Mouse (Mus musculus): Measurements from ENCODE around the gene Gm20696. TPM values are rescaled to one million over a fixed set of nuclear protein-coding genes. Genes with fewer than 3 reads are reported as not detected.

Gene Gm20696
- polyA plus RNA-seq, 1 experiment: 1.7 TPM

DNA sequence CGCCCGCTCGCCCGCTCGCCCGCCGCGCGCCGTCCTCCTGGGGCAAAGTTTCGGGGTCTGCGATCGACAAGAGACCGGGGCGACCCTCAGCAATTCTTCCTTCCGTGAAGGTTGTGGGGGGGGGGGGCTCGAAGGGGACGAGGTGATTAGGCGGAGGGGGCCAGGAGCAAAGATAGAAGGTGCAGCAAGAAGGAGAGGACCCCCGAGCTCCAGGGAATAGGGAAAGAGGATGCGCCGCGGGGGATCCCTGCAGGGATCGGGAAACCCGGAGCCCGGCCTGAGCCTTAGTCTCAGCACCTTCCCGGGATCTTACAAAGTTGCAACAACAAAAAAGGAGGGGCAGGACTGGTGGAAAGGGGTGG is 145.9 kb downstream of the Gm20696 start:
- WGBS: 1% methylated on average over 26 of the region's 27 CpGs
- Histone ChIP-seq H3K36me3 (ENCODE audit: control insufficient read depth, insufficient read depth, low read length) (no peaks in the 10 kb centered on the region), H3K27ac (ENCODE audit: insufficient read depth, low read length) (no peak overlapping the region), H3K4me3 (ENCODE audit: extremely low read depth, insufficient read depth, insufficient read length) (peak overlapping the region; percentile 88), H3K4me1 (ENCODE audit: control insufficient read depth, insufficient read depth, insufficient read length) (peaks cover 3% of the 10 kb centered on the region; the same call in 1 of the 2 replicates), H3K27me3 (ENCODE audit: control insufficient read depth, insufficient read depth, low read length) (peaks cover 14% of the 10 kb centered on the region)
- no peak for TF ChIP-seq POLR2A (IDR thresholded peaks at IDR 0.05; ENCODE audit: low read depth, low read length)
- no peak for TF ChIP-seq CTCF (IDR thresholded peaks at IDR 0.05; ENCODE audit: extremely low read depth, insufficient read depth, insufficient read length, insufficient replicate concordance)
- no peak for DNase-seq (ENCODE audit: low read depth in 1 of 2, low spot score in 2 of 2)

- TF ChIP-seq CTCF (IDR thresholded peaks at IDR 0.05; ENCODE audit: extremely low read depth, insufficient read depth, insufficient read length, insufficient replicate concordance) (no peak), POLR2A (IDR thresholded peaks at IDR 0.05; ENCODE audit: low read depth, low read length) (no peak)
- peak in 1 of 2 experiments; percentile 15 for DNase-seq (ENCODE audit: low read depth in 1 of 2, low spot score in 2 of 2)
- Histone ChIP-seq H3K4me1 (ENCODE audit: control insufficient read depth, insufficient read depth, insufficient read length) (peaks cover 3% of the 10 kb centered on the region; the same call in 1 of the 2 replicates), H3K4me3 (ENCODE audit: extremely low read depth, insufficient read depth, insufficient read length) (peak overlapping the region; percentile 88), H3K27me3 (ENCODE audit: control insufficient read depth, insufficient read depth, low read length) (peaks cover 14% of the 10 kb centered on the region), H3K36me3 (ENCODE audit: control insufficient read depth, insufficient read depth, low read length) (no peaks in the 10 kb centered on the region), H3K27ac (ENCODE audit: insufficient read depth, low read length) (no peak overlapping the region)
- WGBS: 10% methylated on average over 35 of the region's 38 CpGs
Observed at GRCm38 (mm10) chr6:99519806-99520675, 146.6 kb downstream of the Gm20696 start.

GRCm38 (mm10) chr6:99519052-99519451 is 147.5 kb downstream of the Gm20696 start:
- peaks cover 14% of the 10 kb centered on the region for H3K27me3 ChIP-seq (ENCODE audit: control insufficient read depth, insufficient read depth, low read length)
- H3K4me3 ChIP-seq (ENCODE audit: extremely low read depth, insufficient read depth, insufficient read length): no peak overlapping the region
- peaks cover 3% of the 10 kb centered on the region; the same call in 1 of the 2 replicates for H3K4me1 ChIP-seq (ENCODE audit: control insufficient read depth, insufficient read depth, insufficient read length)
- TF ChIP-seq CTCF (IDR thresholded peaks at IDR 0.05; ENCODE audit: extremely low read depth, insufficient read depth, insufficient read length, insufficient replicate concordance) (no peak), POLR2A (IDR thresholded peaks at IDR 0.05; ENCODE audit: low read depth, low read length) (no peak)
- WGBS: 49% methylated on average over 4 of the region's 4 CpGs
- no peak overlapping the region for H3K27ac ChIP-seq (ENCODE audit: insufficient read depth, low read length)
- no peaks in the 10 kb centered on the region for H3K36me3 ChIP-seq (ENCODE audit: control insufficient read depth, insufficient read depth, low read length)
- DNase-seq (ENCODE audit: low read depth in 1 of 2, low spot score in 2 of 2): no peak

DNA sequence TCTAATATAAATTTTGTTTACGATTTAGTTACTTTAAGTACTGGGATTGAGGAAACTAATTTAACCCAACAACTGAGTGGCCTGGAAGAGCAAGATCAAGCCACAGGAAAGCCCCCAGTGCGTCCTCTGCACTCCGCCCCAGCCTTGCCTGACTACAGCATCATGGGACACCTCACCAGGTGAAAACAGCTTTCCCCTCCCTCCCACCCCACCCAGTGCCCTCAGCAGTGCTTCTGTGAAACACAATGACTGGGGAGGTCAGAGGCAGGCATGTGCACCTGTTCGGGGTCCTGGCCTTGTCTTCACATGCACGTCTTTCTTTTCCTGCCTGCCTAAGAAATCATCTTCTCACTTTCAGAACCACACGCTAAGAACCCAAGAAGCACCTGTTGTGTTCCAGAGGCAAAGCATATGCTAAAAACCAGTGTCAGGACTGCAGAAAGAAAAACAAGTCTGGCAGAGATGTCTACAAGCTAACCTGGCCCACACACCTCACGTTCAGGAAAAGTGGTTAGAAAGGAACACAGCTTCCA is 150.9 kb downstream of the Gm20696 start:
- 83% methylated on average over 7 of the region's 7 CpGs for WGBS
- Histone ChIP-seq H3K4me3 (ENCODE audit: extremely low read depth, insufficient read depth, insufficient read length) (no peak overlapping the region), H3K36me3 (ENCODE audit: control insufficient read depth, insufficient read depth, low read length) (no peaks in the 10 kb centered on the region), H3K27ac (ENCODE audit: insufficient read depth, low read length) (no peak overlapping the region), H3K27me3 (ENCODE audit: control insufficient read depth, insufficient read depth, low read length) (peaks cover 4% of the 10 kb centered on the region; the same call in 1 of the 2 replicates), H3K4me1 (ENCODE audit: control insufficient read depth, insufficient read depth, insufficient read length) (no peaks in the 10 kb centered on the region)
- no peak for DNase-seq (ENCODE audit: low read depth in 1 of 2, low spot score in 2 of 2)
- TF ChIP-seq POLR2A (IDR thresholded peaks at IDR 0.05; ENCODE audit: low read depth, low read length) (no peak), CTCF (IDR thresholded peaks at IDR 0.05; ENCODE audit: extremely low read depth, insufficient read depth, insufficient read length, insufficient replicate concordance) (no peak)

GRCm38 (mm10) chr6:99511862-99512261 is 154.7 kb downstream of the Gm20696 start:
- no peak overlapping the region for H3K27ac ChIP-seq (ENCODE audit: insufficient read depth, low read length)
- H3K27me3 ChIP-seq (ENCODE audit: control insufficient read depth, insufficient read depth, low read length): no peaks in the 10 kb centered on the region
- H3K4me1 ChIP-seq (ENCODE audit: control insufficient read depth, insufficient read depth, insufficient read length): no peaks in the 10 kb centered on the region
- no peak overlapping the region for H3K4me3 ChIP-seq (ENCODE audit: extremely low read depth, insufficient read depth, insufficient read length)
- TF ChIP-seq POLR2A (IDR thresholded peaks at IDR 0.05; ENCODE audit: low read depth, low read length): no peak
- no peak for TF ChIP-seq CTCF (IDR thresholded peaks at IDR 0.05; ENCODE audit: extremely low read depth, insufficient read depth, insufficient read length, insufficient replicate concordance)
- WGBS: 90% methylated on average over 6 of the region's 6 CpGs
- DNase-seq (ENCODE audit: low read depth in 1 of 2, low spot score in 2 of 2): no peak
- H3K36me3 ChIP-seq (ENCODE audit: control insufficient read depth, insufficient read depth, low read length): no peaks in the 10 kb centered on the region

DNA sequence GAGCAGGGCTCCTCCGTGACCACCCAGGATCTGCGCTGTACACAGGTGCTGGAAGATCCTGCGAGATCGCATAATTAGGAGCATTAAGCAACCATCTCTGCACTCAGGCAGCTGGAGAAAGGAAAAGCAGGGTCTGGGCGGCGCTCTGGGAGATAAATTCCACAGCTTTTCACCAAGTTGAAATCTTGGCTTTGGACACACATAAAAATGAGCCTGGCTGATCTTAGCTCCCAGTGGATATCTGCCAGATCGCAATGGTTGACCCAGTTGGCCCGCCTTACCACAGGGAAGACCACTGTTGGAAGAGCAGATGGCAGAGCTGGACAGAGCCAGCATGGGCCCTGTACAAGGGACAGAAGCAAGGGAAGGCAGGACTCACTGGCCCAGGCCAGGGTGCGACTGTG is 157.4 kb downstream of the Gm20696 start:
- WGBS: 91% methylated on average over 9 of the region's 9 CpGs
- H3K36me3 ChIP-seq (ENCODE audit: control insufficient read depth, insufficient read depth, low read length): no peaks in the 10 kb centered on the region
- H3K4me1 ChIP-seq (ENCODE audit: control insufficient read depth, insufficient read depth, insufficient read length): peaks cover 2% of the 10 kb centered on the region; the same call in 1 of the 2 replicates
- no peak overlapping the region for H3K4me3 ChIP-seq (ENCODE audit: extremely low read depth, insufficient read depth, insufficient read length)
- TF ChIP-seq POLR2A (IDR thresholded peaks at IDR 0.05; ENCODE audit: low read depth, low read length) (no peak), CTCF (IDR thresholded peaks at IDR 0.05; ENCODE audit: extremely low read depth, insufficient read depth, insufficient read length, insufficient replicate concordance) (no peak)
- DNase-seq (ENCODE audit: low read depth in 1 of 2, low spot score in 2 of 2): no peak
- H3K27ac ChIP-seq (ENCODE audit: insufficient read depth, low read length): no peak overlapping the region
- no peaks in the 10 kb centered on the region for H3K27me3 ChIP-seq (ENCODE audit: control insufficient read depth, insufficient read depth, low read length)

GRCm38 (mm10) chr6:99506816-99507215 is 159.8 kb downstream of the Gm20696 start:
- H3K27me3 ChIP-seq (ENCODE audit: control insufficient read depth, insufficient read depth, low read length): no peaks in the 10 kb centered on the region
- no peak for TF ChIP-seq CTCF (IDR thresholded peaks at IDR 0.05; ENCODE audit: extremely low read depth, insufficient read depth, insufficient read length, insufficient replicate concordance)
- TF ChIP-seq POLR2A (IDR thresholded peaks at IDR 0.05; ENCODE audit: low read depth, low read length): no peak
- H3K4me3 ChIP-seq (ENCODE audit: extremely low read depth, insufficient read depth, insufficient read length): no peak overlapping the region
- DNase-seq (ENCODE audit: low read depth in 1 of 2, low spot score in 2 of 2): no peak
- H3K36me3 ChIP-seq (ENCODE audit: control insufficient read depth, insufficient read depth, low read length): no peaks in the 10 kb centered on the region
- H3K4me1 ChIP-seq (ENCODE audit: control insufficient read depth, insufficient read depth, insufficient read length): peaks cover 6% of the 10 kb centered on the region; the same call in 1 of the 2 replicates
- no peak overlapping the region for H3K27ac ChIP-seq (ENCODE audit: insufficient read depth, low read length)
- WGBS: 92% methylated on average over 6 of the region's 6 CpGs
